Mouse (Mus musculus) kidney, adult 2 months (tissue): ENCODE data around the gene Disp1.

Experiments
- CTCF ChIP-seq: fragments of 200-500 bp; conservative IDR thresholded peaks from 2 replicates; pipeline ENCODE4 v1.5.1; 2011; ENCODE audit warnings: low read depth, mild to moderate bottlenecking, control low read depth, low read length, moderate library complexity, mixed read lengths; ENCODE audit not compliant: insufficient read depth, insufficient read length
- POLR2A ChIP-seq: fragments of 200-500 bp; IDR thresholded peaks from one replicate; pipeline ENCODE4 v1.6.1; 2011; ENCODE audit warnings: low read depth, low read length, control low read depth

- TF ChIP-seq POLR2A (no peak), CTCF (no peak)
These were observed 36.6 kb downstream of the Disp1 start for GRCm38 (mm10) chr1:183184681-183185080.
